Mouse (Mus musculus): ENCODE measurements around the gene Dtd2. TPM values are rescaled to one million over a fixed set of nuclear protein-coding genes. Genes with fewer than 3 reads are reported as not detected.
A peak's percentile ranks its signal among the peaks of the same experiment; 100 is the strongest.

The Dtd2 gene
- polyA plus RNA-seq, 1 experiment from 2014 or later, result 20.7 TPM

DNA sequence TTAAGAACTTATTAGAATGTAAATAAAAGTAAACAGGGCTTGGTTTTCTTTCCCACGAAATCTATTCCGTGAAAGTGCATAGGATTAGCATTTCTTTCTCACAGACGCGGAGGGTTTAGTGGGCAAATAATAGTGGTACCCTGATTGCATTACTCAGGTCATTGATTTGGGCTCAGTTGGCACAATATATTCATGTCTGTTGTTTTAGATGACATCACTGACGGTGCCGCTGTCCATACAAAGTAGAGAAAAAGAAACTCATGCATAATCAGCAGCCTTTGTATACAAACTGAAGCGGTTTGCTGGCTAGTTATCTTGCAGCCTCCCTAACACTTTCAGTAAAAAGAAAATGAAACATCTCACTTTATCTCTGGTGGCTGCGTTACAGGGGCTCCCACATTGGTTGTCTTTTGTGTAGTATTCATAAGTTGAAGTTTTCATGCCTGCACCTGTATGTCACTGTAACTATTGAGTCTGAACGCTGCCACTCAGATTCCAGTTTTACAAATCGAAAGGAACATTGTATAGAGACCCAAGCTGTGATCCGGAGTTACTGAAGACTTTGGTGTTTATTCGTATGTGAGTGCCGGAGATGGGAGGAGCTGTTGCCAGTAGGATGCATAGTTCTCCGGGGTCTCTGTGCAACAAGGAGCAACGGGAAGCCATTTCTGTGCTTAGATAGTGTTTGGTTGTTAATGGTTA, 3.8 kb upstream of the Dtd2 start:
- Histone ChIP-seq H3K9me3 (no peaks in the 10 kb centered on the region), H3K4me3 (no peak overlapping the region), H3K27ac (no peak overlapping the region), H3K36me3 (no peaks in the 10 kb centered on the region), H3K27me3 (ENCODE audit: insufficient read depth, poor library complexity, severe bottlenecking) (no peaks in the 10 kb centered on the region), H3K4me1 (no peaks in the 10 kb centered on the region; the same call in 1 of the 2 replicates)
- no peak for DNase-seq (ENCODE audit: low spot score)
- WGBS, result 69% methylated on average over 15 of the region's 15 CpGs

DNA sequence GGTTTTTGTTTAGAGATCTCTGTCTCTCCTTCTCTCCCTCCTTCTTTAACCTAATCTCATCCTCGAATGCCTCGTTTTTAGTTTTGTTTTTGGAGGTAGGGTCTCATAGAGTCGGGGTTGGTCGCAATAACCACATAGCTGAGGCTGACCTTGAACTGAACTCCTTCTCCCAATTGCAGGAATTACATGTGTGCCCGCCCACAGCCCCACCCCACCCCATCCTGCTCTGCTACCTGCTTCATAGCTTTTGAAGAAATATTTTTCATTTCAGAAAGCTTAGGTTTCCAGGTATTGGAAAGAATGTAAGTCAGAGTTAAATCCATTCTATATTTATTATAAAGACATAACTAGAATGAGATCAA, 313 bp upstream of the Dtd2 start:
- WGBS, result 49% methylated on average over 5 of the region's 5 CpGs
- no peak for DNase-seq (ENCODE audit: low spot score)
- H3K27me3 ChIP-seq (ENCODE audit: insufficient read depth, poor library complexity, severe bottlenecking), result no peaks in the 10 kb centered on the region
- no peaks in the 10 kb centered on the region for H3K9me3 ChIP-seq
- peaks cover 6% of the 10 kb centered on the region; the same call in 1 of the 2 replicates for H3K36me3 ChIP-seq
- H3K27ac ChIP-seq, result peak overlapping the region; percentile 89
- peak overlapping the region; percentile 78 for H3K4me3 ChIP-seq
- no peaks in the 10 kb centered on the region for H3K4me1 ChIP-seq

- no peak overlapping the region for H3K27ac ChIP-seq
- DNase-seq (ENCODE audit: low spot score), result no peak
- H3K9me3 ChIP-seq, result no peaks in the 10 kb centered on the region
- no peak overlapping the region for H3K4me3 ChIP-seq
- 91% methylated on average over 3 of the region's 3 CpGs for WGBS
- no peaks in the 10 kb centered on the region for H3K27me3 ChIP-seq (ENCODE audit: insufficient read depth, poor library complexity, severe bottlenecking)
- H3K36me3 ChIP-seq, result peaks cover 24% of the 10 kb centered on the region
- no peaks in the 10 kb centered on the region for H3K4me1 ChIP-seq
These were observed 3.6 kb downstream of the Dtd2 start for GRCm38 (mm10) chr12:52002746-52003145.

DNA sequence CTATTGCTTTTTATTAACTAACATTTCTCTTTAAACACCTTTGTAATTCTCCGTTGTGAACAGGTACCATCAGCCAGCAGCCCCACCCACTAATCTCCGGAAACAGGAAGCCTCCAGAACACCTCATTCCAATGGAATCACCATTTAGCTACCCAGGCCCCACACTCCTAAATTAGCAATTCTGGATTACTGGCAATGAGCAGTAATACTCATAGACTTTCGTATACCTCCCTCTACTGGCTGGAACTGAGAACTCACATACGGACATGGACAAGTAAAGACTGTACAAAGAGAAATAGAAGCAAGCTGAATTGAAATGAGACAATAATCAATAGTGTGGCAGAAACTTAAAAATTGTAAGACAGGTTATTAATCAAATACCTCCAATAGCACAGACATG, 4.8 kb downstream of the Dtd2 start:
- DNase-seq (ENCODE audit: low spot score), result no peak

GRCm38 (mm10) chr12:51998366-51998932, 7.9 kb downstream of the Dtd2 start:
- Histone ChIP-seq H3K4me1 (no peaks in the 10 kb centered on the region), H3K9me3 (no peaks in the 10 kb centered on the region), H3K36me3 (peaks cover 43% of the 10 kb centered on the region), H3K27ac (no peak overlapping the region), H3K4me3 (no peak overlapping the region), H3K27me3 (ENCODE audit: insufficient read depth, poor library complexity, severe bottlenecking) (no peaks in the 10 kb centered on the region)
- DNase-seq (ENCODE audit: low spot score), result no peak
- 70% methylated on average over 9 of the region's 9 CpGs for WGBS

More for the DNA sequence above, 4.8 kb downstream of the Dtd2 start:
- Histone ChIP-seq H3K27ac (no peak overlapping the region), H3K36me3 (peaks cover 34% of the 10 kb centered on the region), H3K27me3 (ENCODE audit: insufficient read depth, poor library complexity, severe bottlenecking) (no peaks in the 10 kb centered on the region), H3K4me3 (no peak overlapping the region), H3K4me1 (no peaks in the 10 kb centered on the region), H3K9me3 (no peaks in the 10 kb centered on the region)
- 28% methylated on average over 4 of the region's 4 CpGs for WGBS

- Histone ChIP-seq H3K4me1 (no peaks in the 10 kb centered on the region), H3K27me3 (ENCODE audit: insufficient read depth, poor library complexity, severe bottlenecking) (no peaks in the 10 kb centered on the region), H3K9me3 (no peaks in the 10 kb centered on the region), H3K36me3 (peaks cover 43% of the 10 kb centered on the region), H3K27ac (no peak overlapping the region), H3K4me3 (no peak overlapping the region)
- WGBS, result 81% methylated on average over 1 of the region's 1 CpGs
- no peak for DNase-seq (ENCODE audit: low spot score)
These were observed 10.4 kb downstream of the Dtd2 start for GRCm38 (mm10) chr12:51995738-51996536.

- 71% methylated on average over 2 of the region's 2 CpGs for WGBS
- H3K27me3 ChIP-seq (ENCODE audit: insufficient read depth, poor library complexity, severe bottlenecking), result no peaks in the 10 kb centered on the region
- no peaks in the 10 kb centered on the region; the same call in 1 of the 2 replicates for H3K4me1 ChIP-seq
- no peak for DNase-seq (ENCODE audit: low spot score)
- H3K4me3 ChIP-seq, result no peak overlapping the region
- no peaks in the 10 kb centered on the region for H3K9me3 ChIP-seq
- no peak overlapping the region for H3K27ac ChIP-seq
- H3K36me3 ChIP-seq, result peaks cover 16% of the 10 kb centered on the region
These were observed 15.7 kb downstream of the Dtd2 start for GRCm38 (mm10) chr12:51990629-51991028.

GRCm38 (mm10) chr12:51988536-51988935, 17.8 kb downstream of the Dtd2 start:
- WGBS, result 80% methylated on average over 5 of the region's 5 CpGs
- no peaks in the 10 kb centered on the region for H3K27me3 ChIP-seq (ENCODE audit: insufficient read depth, poor library complexity, severe bottlenecking)
- no peak overlapping the region for H3K27ac ChIP-seq
- peaks cover 5% of the 10 kb centered on the region; the same call in 1 of the 2 replicates for H3K4me1 ChIP-seq
- H3K9me3 ChIP-seq, result no peaks in the 10 kb centered on the region
- peaks cover 3% of the 10 kb centered on the region; the same call in 1 of the 2 replicates for H3K36me3 ChIP-seq
- H3K4me3 ChIP-seq, result no peak overlapping the region
- no peak for DNase-seq (ENCODE audit: low spot score)

DNA sequence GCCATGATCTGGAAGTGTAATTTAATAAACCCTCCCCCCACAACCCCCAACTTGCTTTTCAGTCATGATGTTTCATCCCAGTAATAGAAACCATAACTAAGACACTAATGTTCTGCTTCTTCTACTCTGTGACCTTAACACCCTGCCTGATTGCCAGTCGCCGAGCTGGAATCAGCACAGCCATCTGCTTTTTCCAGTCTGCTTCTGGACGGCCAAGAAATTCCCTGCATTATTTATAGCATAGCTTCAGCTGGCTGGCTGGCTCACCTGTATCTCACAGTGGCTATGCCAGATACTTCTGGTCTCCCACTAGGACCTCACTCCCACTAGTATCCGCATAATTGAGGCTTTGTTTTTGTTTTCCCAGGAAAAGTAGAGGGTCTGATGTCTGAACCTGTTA, 20.5 kb downstream of the Dtd2 start:
- H3K4me3 ChIP-seq, result no peak overlapping the region
- DNase-seq (ENCODE audit: low spot score), result no peak
- no peak overlapping the region for H3K27ac ChIP-seq
- peaks cover 3% of the 10 kb centered on the region; the same call in 1 of the 2 replicates for H3K36me3 ChIP-seq
- 39% methylated on average over 4 of the region's 4 CpGs for WGBS
- H3K4me1 ChIP-seq, result peaks cover 5% of the 10 kb centered on the region; the same call in 1 of the 2 replicates
- H3K27me3 ChIP-seq (ENCODE audit: insufficient read depth, poor library complexity, severe bottlenecking), result no peaks in the 10 kb centered on the region
- H3K9me3 ChIP-seq, result no peaks in the 10 kb centered on the region

- Histone ChIP-seq H3K4me1 (peaks cover 5% of the 10 kb centered on the region; the same call in 1 of the 2 replicates), H3K27me3 (ENCODE audit: insufficient read depth, poor library complexity, severe bottlenecking) (no peaks in the 10 kb centered on the region), H3K9me3 (no peaks in the 10 kb centered on the region), H3K4me3 (no peak overlapping the region), H3K27ac (no peak overlapping the region), H3K36me3 (peaks cover 3% of the 10 kb centered on the region; the same call in 1 of the 2 replicates)
- no peak for DNase-seq (ENCODE audit: low spot score)
- 77% methylated on average over 3 of the region's 3 CpGs for WGBS
These were observed 21.0 kb downstream of the Dtd2 start for GRCm38 (mm10) chr12:51985163-51985748.

- no peak for DNase-seq (ENCODE audit: low spot score)
- peaks cover 3% of the 10 kb centered on the region; the same call in 1 of the 2 replicates for H3K36me3 ChIP-seq
- no peaks in the 10 kb centered on the region for H3K27me3 ChIP-seq (ENCODE audit: insufficient read depth, poor library complexity, severe bottlenecking)
- H3K4me1 ChIP-seq, result peaks cover 5% of the 10 kb centered on the region; the same call in 1 of the 2 replicates
- 91% methylated on average over 1 of the region's 1 CpGs for WGBS
- no peak overlapping the region for H3K27ac ChIP-seq
- no peaks in the 10 kb centered on the region for H3K9me3 ChIP-seq
- H3K4me3 ChIP-seq, result no peak overlapping the region
These were observed 22.7 kb downstream of the Dtd2 start for GRCm38 (mm10) chr12:51983625-51984024.

DNA sequence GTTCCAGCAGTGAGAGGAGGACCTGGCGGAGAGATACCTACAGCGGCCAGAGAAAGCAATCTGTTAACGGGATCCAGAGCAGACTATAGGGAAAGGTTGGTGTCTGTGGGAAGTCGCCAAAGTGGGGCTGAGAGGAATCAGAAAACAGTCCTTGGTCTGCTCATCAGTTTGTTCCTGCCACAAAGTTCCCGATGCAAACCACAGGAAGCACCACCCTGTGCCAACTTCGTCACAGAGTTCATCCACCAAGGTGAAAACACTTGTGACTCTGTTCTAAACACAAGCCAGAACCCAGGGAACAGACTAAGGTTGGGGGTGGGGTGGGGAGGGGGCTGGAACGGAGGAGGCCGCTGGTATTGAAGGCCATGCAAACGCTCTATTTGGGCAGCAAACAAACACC, 29.8 kb downstream of the Dtd2 start:
- Histone ChIP-seq H3K27ac (no peak overlapping the region), H3K9me3 (no peaks in the 10 kb centered on the region), H3K4me3 (no peak overlapping the region), H3K27me3 (ENCODE audit: insufficient read depth, poor library complexity, severe bottlenecking) (no peaks in the 10 kb centered on the region), H3K36me3 (no peaks in the 10 kb centered on the region), H3K4me1 (no peaks in the 10 kb centered on the region)
- DNase-seq (ENCODE audit: low spot score), result no peak
- 68% methylated on average over 9 of the region's 9 CpGs for WGBS
